Mouse (Mus musculus) hindbrain, embryonic 14.5 days (tissue): ENCODE measurements around the gene Gm17455. TPM values are rescaled to one million over a fixed set of nuclear protein-coding genes. Genes with fewer than 3 reads are reported as not detected.

Experiments
- ATAC-seq: fragments of 200-750 bp; cut with Nextera tagmentation; 2 replicates; pipeline ENCODE4 v1.8.0; 2017; ENCODE audit warnings: moderate number of reproducible peaks, mild to moderate bottlenecking, moderate TSS enrichment, moderate library complexity; ENCODE audit not compliant: low FRiP score
- DNase-seq: peaks from one replicate; pipeline ENCODE4 v3.0.0-alpha.2; 2015; ENCODE audit warnings: low spot score
- H3K27ac ChIP-seq: fragments of 300-500 bp; sonication (generic); 2 replicates; pipeline ENCODE4 v1.5.1; 2014; ENCODE audit warnings: mild to moderate bottlenecking, moderate library complexity
- H3K27me3 ChIP-seq: fragments of 300-500 bp; sonication (generic); 2 replicates; pipeline ENCODE4 v1.6.1; 2014; ENCODE audit warnings: mild to moderate bottlenecking, low read length, mixed read lengths; ENCODE audit not compliant: control insufficient read depth, insufficient read depth
- H3K36me3 ChIP-seq: fragments of 300-500 bp; sonication (generic); replicated peaks from 2 replicates; pipeline ENCODE4 v1.6.1; 2014; ENCODE audit not compliant: control insufficient read depth, insufficient read depth
- H3K4me1 ChIP-seq: fragments of 300-500 bp; sonication (generic); replicated peaks from 2 replicates; pipeline ENCODE4 v1.6.1; 2014; ENCODE audit warnings: antibody characterized with exemption, low read length, mixed read lengths; ENCODE audit not compliant: control insufficient read depth, insufficient read depth
- H3K4me2 ChIP-seq: fragments of 300-500 bp; sonication (generic); replicated peaks from 2 replicates; pipeline ENCODE4 v1.6.1; 2014; ENCODE audit warnings: mild to moderate bottlenecking, moderate library complexity
- H3K4me3 ChIP-seq: fragments of 300-500 bp; sonication (generic); replicated peaks from 2 replicates; pipeline ENCODE4 v1.5.1; 2014; ENCODE audit warnings: mild to moderate bottlenecking, low read length
- H3K9ac ChIP-seq: fragments of 300-500 bp; sonication (generic); 2 replicates; pipeline ENCODE4 v1.6.1; 2014
- H3K9me3 ChIP-seq: fragments of 300-500 bp; sonication (generic); 2 replicates; pipeline ENCODE4 v1.6.1; 2016; ENCODE audit warnings: low read length; ENCODE audit not compliant: control insufficient read depth
- WGBS: fragments of 180-500 bp; shearing (Covaris S2); extraction: QIAGEN DNeasy Blood & Tissue Kit; methylation state at CpG from one replicate; pipeline ENCODE4 v1.1.7; 2014; 5-methylcytosine and 5-hydroxymethylcytosine counted together
- polyA plus RNA-seq: library from polyadenylated mRNA; unstranded; fragments of >200 nt; fragmentation: Nextera tagmentation; extraction: Ambion mirVana; gene quantifications from 2 replicates; pipeline ENCODE4 v1.2.1, GENCODE M21; 2014

Gene Gm17455
- polyA plus RNA-seq, 1 experiment from 2014 or later, result 18.2 TPM

GRCm38 (mm10) chr10:60370601-60371061 lies 28.9 kb upstream of the Gm17455 start:
- Histone ChIP-seq H3K9me3 (no peaks in the 10 kb centered on the region), H3K27me3 (no peaks in the 10 kb centered on the region), H3K4me1 (no peaks in the 10 kb centered on the region), H3K27ac (no peak overlapping the region), H3K4me2 (no peak overlapping the region), H3K4me3 (no peak overlapping the region), H3K36me3 (no peaks in the 10 kb centered on the region), H3K9ac (no peak overlapping the region)
- WGBS, result 70% methylated on average over 5 of the region's 5 CpGs
- ATAC-seq, result no peak
- no peak for DNase-seq

- H3K27me3 ChIP-seq, result no peaks in the 10 kb centered on the region
- no peak overlapping the region for H3K4me3 ChIP-seq
- DNase-seq (no peak), ATAC-seq (no peak)
- H3K9me3 ChIP-seq, result no peaks in the 10 kb centered on the region
- H3K9ac ChIP-seq, result no peak overlapping the region
- no peaks in the 10 kb centered on the region for H3K36me3 ChIP-seq
- H3K4me1 ChIP-seq, result no peaks in the 10 kb centered on the region
- 83% methylated on average over 5 of the region's 5 CpGs for WGBS
- no peak overlapping the region for H3K4me2 ChIP-seq
- no peak overlapping the region for H3K27ac ChIP-seq
These were observed 27.7 kb upstream of the Gm17455 start for GRCm38 (mm10) chr10:60371596-60372386.

GRCm38 (mm10) chr10:60373543-60373936 lies 26.0 kb upstream of the Gm17455 start:
- Histone ChIP-seq H3K27ac (no peak overlapping the region), H3K9me3 (no peaks in the 10 kb centered on the region), H3K27me3 (no peaks in the 10 kb centered on the region), H3K4me2 (no peak overlapping the region), H3K4me3 (no peak overlapping the region), H3K36me3 (no peaks in the 10 kb centered on the region), H3K9ac (no peak overlapping the region), H3K4me1 (no peaks in the 10 kb centered on the region)
- DNase-seq (no peak), ATAC-seq (no peak)
- WGBS, result 75% methylated on average over 6 of the region's 6 CpGs

GRCm38 (mm10) chr10:60373937-60374578 lies 25.5 kb upstream of the Gm17455 start:
- Histone ChIP-seq H3K36me3 (no peaks in the 10 kb centered on the region), H3K27ac (no peak overlapping the region), H3K4me2 (no peak overlapping the region), H3K4me1 (no peaks in the 10 kb centered on the region), H3K4me3 (no peak overlapping the region), H3K9me3 (no peaks in the 10 kb centered on the region), H3K9ac (no peak overlapping the region), H3K27me3 (no peaks in the 10 kb centered on the region)
- DNase-seq, result no peak
- ATAC-seq, result no peak
- 60% methylated on average over 8 of the region's 8 CpGs for WGBS

- 94% methylated on average over 16 of the region's 16 CpGs for WGBS
- DNase-seq, result no peak
- H3K27ac ChIP-seq, result no peak overlapping the region
- no peaks in the 10 kb centered on the region for H3K27me3 ChIP-seq
- no peak overlapping the region for H3K9ac ChIP-seq
- H3K9me3 ChIP-seq, result no peaks in the 10 kb centered on the region
- no peak for ATAC-seq
- H3K4me3 ChIP-seq, result no peak overlapping the region
- no peak overlapping the region for H3K4me2 ChIP-seq
- no peaks in the 10 kb centered on the region for H3K36me3 ChIP-seq
- no peaks in the 10 kb centered on the region for H3K4me1 ChIP-seq
These were observed 22.8 kb upstream of the Gm17455 start for GRCm38 (mm10) chr10:60376704-60377103.

- Histone ChIP-seq H3K4me3 (no peak overlapping the region), H3K27ac (no peak overlapping the region; the same call in 1 of the 2 replicates), H3K9ac (no peak overlapping the region), H3K27me3 (no peaks in the 10 kb centered on the region), H3K36me3 (no peaks in the 10 kb centered on the region), H3K9me3 (no peaks in the 10 kb centered on the region), H3K4me1 (no peaks in the 10 kb centered on the region), H3K4me2 (no peak overlapping the region)
- ATAC-seq (no peak), DNase-seq (no peak)
- 85% methylated on average over 9 of the region's 9 CpGs for WGBS
These were observed 20.0 kb upstream of the Gm17455 start for GRCm38 (mm10) chr10:60379419-60379957.

GRCm38 (mm10) chr10:60380229-60380628 lies 19.3 kb upstream of the Gm17455 start:
- H3K4me3 ChIP-seq, result no peak overlapping the region
- ATAC-seq (no peak), DNase-seq (no peak)
- 75% methylated on average over 3 of the region's 3 CpGs for WGBS
- H3K36me3 ChIP-seq, result no peaks in the 10 kb centered on the region
- H3K4me1 ChIP-seq, result no peaks in the 10 kb centered on the region
- H3K27ac ChIP-seq, result no peak overlapping the region
- no peak overlapping the region for H3K4me2 ChIP-seq
- H3K27me3 ChIP-seq, result no peaks in the 10 kb centered on the region
- H3K9ac ChIP-seq, result no peak overlapping the region
- H3K9me3 ChIP-seq, result no peaks in the 10 kb centered on the region

- H3K27me3 ChIP-seq, result no peaks in the 10 kb centered on the region
- no peak overlapping the region for H3K4me2 ChIP-seq
- DNase-seq, result no peak
- WGBS, result 75% methylated on average over 10 of the region's 10 CpGs
- H3K4me1 ChIP-seq, result no peaks in the 10 kb centered on the region
- ATAC-seq, result no peak
- H3K4me3 ChIP-seq, result no peak overlapping the region
- H3K9ac ChIP-seq, result no peak overlapping the region
- no peaks in the 10 kb centered on the region for H3K9me3 ChIP-seq
- no peaks in the 10 kb centered on the region for H3K36me3 ChIP-seq
- H3K27ac ChIP-seq, result no peak overlapping the region
These were observed 18.2 kb upstream of the Gm17455 start for GRCm38 (mm10) chr10:60381142-60381925.

- Histone ChIP-seq H3K4me2 (no peak overlapping the region), H3K4me1 (no peaks in the 10 kb centered on the region), H3K27me3 (no peaks in the 10 kb centered on the region), H3K9me3 (no peaks in the 10 kb centered on the region), H3K36me3 (no peaks in the 10 kb centered on the region), H3K4me3 (no peak overlapping the region), H3K9ac (no peak overlapping the region), H3K27ac (no peak overlapping the region)
- ATAC-seq (no peak), DNase-seq (no peak)
- WGBS, result 89% methylated on average over 2 of the region's 2 CpGs
These were observed 11.2 kb upstream of the Gm17455 start for GRCm38 (mm10) chr10:60388332-60388731.
